Mouse (Mus musculus): Measurements from ENCODE around the gene Gm20388. TPM values are rescaled to one million over a fixed set of nuclear protein-coding genes. Genes with fewer than 3 reads are reported as not detected.

Gene Gm20388
- polyA plus RNA-seq, 1 experiment from 2014 or later, result 5.5 TPM

GRCm38 (mm10) chr8:124316466-124317136 lies 4406.0 kb downstream of the Gm20388 start:
- no peak overlapping the region for H3K4me3 ChIP-seq
- peaks cover 38% of the 10 kb centered on the region for H3K4me1 ChIP-seq
- no peaks in the 10 kb centered on the region for H3K9me3 ChIP-seq
- no peaks in the 10 kb centered on the region for H3K27me3 ChIP-seq (ENCODE audit: poor library complexity, severe bottlenecking)
- DNase-seq (ENCODE audit: extremely low spot score, low spot score), result no peak
- peaks cover 17% of the 10 kb centered on the region for H3K36me3 ChIP-seq (replicated peaks)
- WGBS, result 69% methylated on average over 12 of the region's 12 CpGs
- H3K27ac ChIP-seq, result peak overlapping the region; percentile 54

- no peaks in the 10 kb centered on the region for H3K27me3 ChIP-seq (ENCODE audit: poor library complexity, severe bottlenecking)
- DNase-seq (ENCODE audit: extremely low spot score, low spot score), result no peak
- H3K36me3 ChIP-seq (replicated peaks), result peaks cover 16% of the 10 kb centered on the region
- WGBS, result 84% methylated on average over 8 of the region's 8 CpGs
- H3K9me3 ChIP-seq, result no peaks in the 10 kb centered on the region
- no peak overlapping the region for H3K4me3 ChIP-seq
- peaks cover 40% of the 10 kb centered on the region for H3K4me1 ChIP-seq
- peak overlapping the region; percentile 54 for H3K27ac ChIP-seq
Observed at GRCm38 (mm10) chr8:124317191-124317682, 4406.6 kb downstream of the Gm20388 start.

GRCm38 (mm10) chr8:124317821-124318220 lies 4407.2 kb downstream of the Gm20388 start:
- Histone ChIP-seq H3K27me3 (ENCODE audit: poor library complexity, severe bottlenecking) (no peaks in the 10 kb centered on the region), H3K27ac (no peak overlapping the region), H3K4me3 (no peak overlapping the region), H3K36me3 (replicated peaks) (peaks cover 16% of the 10 kb centered on the region), H3K4me1 (peaks cover 40% of the 10 kb centered on the region), H3K9me3 (no peaks in the 10 kb centered on the region)
- 92% methylated on average over 6 of the region's 6 CpGs for WGBS
- no peak for DNase-seq (ENCODE audit: extremely low spot score, low spot score)

- H3K9me3 ChIP-seq, result no peaks in the 10 kb centered on the region
- H3K27me3 ChIP-seq (ENCODE audit: poor library complexity, severe bottlenecking), result no peaks in the 10 kb centered on the region
- H3K27ac ChIP-seq, result 0 out of 2 replicates have a peak overlapping the region, but pooled peaks have one; percentile 2
- peaks cover 22% of the 10 kb centered on the region for H3K36me3 ChIP-seq (replicated peaks)
- 89% methylated on average over 11 of the region's 11 CpGs for WGBS
- DNase-seq (ENCODE audit: extremely low spot score, low spot score), result no peak
- H3K4me3 ChIP-seq, result no peak overlapping the region
- H3K4me1 ChIP-seq, result peaks cover 40% of the 10 kb centered on the region
Observed at GRCm38 (mm10) chr8:124318612-124319315, 4408.1 kb downstream of the Gm20388 start.

GRCm38 (mm10) chr8:124319316-124319652 lies 4408.6 kb downstream of the Gm20388 start:
- Histone ChIP-seq H3K4me3 (no peak overlapping the region), H3K9me3 (no peaks in the 10 kb centered on the region), H3K27ac (no peak overlapping the region), H3K4me1 (peaks cover 38% of the 10 kb centered on the region), H3K27me3 (ENCODE audit: poor library complexity, severe bottlenecking) (no peaks in the 10 kb centered on the region), H3K36me3 (replicated peaks) (peaks cover 26% of the 10 kb centered on the region)
- DNase-seq (ENCODE audit: extremely low spot score, low spot score), result no peak
- WGBS, result 86% methylated on average over 4 of the region's 4 CpGs

GRCm38 (mm10) chr8:124321227-124321840 lies 4410.7 kb downstream of the Gm20388 start:
- no peaks in the 10 kb centered on the region for H3K27me3 ChIP-seq (ENCODE audit: poor library complexity, severe bottlenecking)
- H3K27ac ChIP-seq, result 0 out of 2 replicates have a peak overlapping the region, but pooled peaks have one; percentile 15
- no peak for DNase-seq (ENCODE audit: extremely low spot score, low spot score)
- H3K4me1 ChIP-seq, result peaks cover 17% of the 10 kb centered on the region
- no peaks in the 10 kb centered on the region for H3K9me3 ChIP-seq
- 76% methylated on average over 12 of the region's 12 CpGs for WGBS
- H3K4me3 ChIP-seq, result no peak overlapping the region
- peaks cover 47% of the 10 kb centered on the region for H3K36me3 ChIP-seq (replicated peaks)

DNA sequence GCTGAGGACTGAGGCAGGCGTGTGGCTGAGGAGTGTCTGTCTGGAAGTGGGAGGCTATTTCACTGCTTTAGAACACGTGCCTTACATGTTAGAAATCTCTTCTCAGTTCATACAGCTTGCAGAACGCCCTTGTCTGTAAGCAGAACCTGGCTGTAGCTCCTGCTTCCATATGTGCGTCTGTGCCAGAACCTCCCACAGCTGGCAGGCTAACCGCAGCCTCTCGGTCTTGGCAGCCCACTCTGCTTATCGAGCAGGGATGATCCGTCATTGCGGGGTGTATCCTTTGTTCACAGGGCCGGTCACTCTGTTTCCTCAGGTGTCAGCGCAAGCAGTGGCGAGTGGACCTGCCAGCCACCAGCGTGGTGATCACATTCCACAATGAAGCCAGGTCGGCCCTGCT lies 4412.7 kb downstream of the Gm20388 start:
- H3K9me3 ChIP-seq, result no peaks in the 10 kb centered on the region
- peaks cover 66% of the 10 kb centered on the region for H3K36me3 ChIP-seq (replicated peaks)
- no peaks in the 10 kb centered on the region for H3K27me3 ChIP-seq (ENCODE audit: poor library complexity, severe bottlenecking)
- WGBS, result 94% methylated on average over 14 of the region's 14 CpGs
- DNase-seq (ENCODE audit: extremely low spot score, low spot score), result no peak
- H3K27ac ChIP-seq, result no peak overlapping the region
- H3K4me3 ChIP-seq, result no peak overlapping the region
- H3K4me1 ChIP-seq, result peaks cover 10% of the 10 kb centered on the region

DNA sequence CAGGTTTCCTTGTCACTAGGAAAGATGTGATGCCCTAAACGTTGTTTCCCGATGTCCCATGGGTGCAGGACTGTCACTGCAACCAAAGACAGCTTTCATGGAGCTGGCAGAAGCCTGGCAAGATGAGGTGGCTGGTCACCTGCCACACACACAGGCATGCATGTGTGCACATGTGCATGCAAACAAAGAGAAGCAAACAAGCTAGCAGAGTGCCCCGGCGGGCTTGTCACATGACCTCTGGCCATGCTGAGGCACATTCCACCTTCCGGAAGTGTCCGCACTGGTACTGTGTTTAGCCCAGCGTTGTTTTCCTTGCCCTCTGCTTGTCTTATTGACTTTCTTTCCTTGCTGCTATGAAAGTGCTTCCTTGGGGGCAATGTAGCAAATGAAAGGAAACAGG lies 4417.6 kb downstream of the Gm20388 start:
- Histone ChIP-seq H3K4me3 (no peak overlapping the region), H3K4me1 (peaks cover 25% of the 10 kb centered on the region), H3K27ac (no peak overlapping the region), H3K36me3 (replicated peaks) (peaks cover 91% of the 10 kb centered on the region), H3K9me3 (no peaks in the 10 kb centered on the region), H3K27me3 (ENCODE audit: poor library complexity, severe bottlenecking) (no peaks in the 10 kb centered on the region)
- 88% methylated on average over 7 of the region's 7 CpGs for WGBS
- no peak for DNase-seq (ENCODE audit: extremely low spot score, low spot score)

GRCm38 (mm10) chr8:124329690-124330089 lies 4419.0 kb downstream of the Gm20388 start:
- Histone ChIP-seq H3K36me3 (replicated peaks) (peaks cover 91% of the 10 kb centered on the region), H3K4me1 (peaks cover 25% of the 10 kb centered on the region), H3K4me3 (no peak overlapping the region), H3K27me3 (ENCODE audit: poor library complexity, severe bottlenecking) (no peaks in the 10 kb centered on the region), H3K27ac (peak overlapping the region; percentile 49), H3K9me3 (no peaks in the 10 kb centered on the region)
- no peak for DNase-seq (ENCODE audit: extremely low spot score, low spot score)
- 65% methylated on average over 10 of the region's 10 CpGs for WGBS

- peaks cover 25% of the 10 kb centered on the region for H3K4me1 ChIP-seq
- WGBS, result 66% methylated on average over 2 of the region's 3 CpGs
- no peak overlapping the region for H3K4me3 ChIP-seq
- peak overlapping the region; percentile 76 for H3K27ac ChIP-seq
- no peaks in the 10 kb centered on the region for H3K27me3 ChIP-seq (ENCODE audit: poor library complexity, severe bottlenecking)
- H3K36me3 ChIP-seq (replicated peaks), result peaks cover 91% of the 10 kb centered on the region
- DNase-seq (ENCODE audit: extremely low spot score, low spot score), result no peak
- no peaks in the 10 kb centered on the region for H3K9me3 ChIP-seq
Observed at GRCm38 (mm10) chr8:124330433-124330832, 4419.8 kb downstream of the Gm20388 start.

- no peaks in the 10 kb centered on the region for H3K9me3 ChIP-seq
- no peak overlapping the region for H3K4me3 ChIP-seq
- peaks cover 25% of the 10 kb centered on the region for H3K4me1 ChIP-seq
- DNase-seq (ENCODE audit: extremely low spot score, low spot score), result no peak
- peaks cover 91% of the 10 kb centered on the region for H3K36me3 ChIP-seq (replicated peaks)
- 90% methylated on average over 3 of the region's 3 CpGs for WGBS
- peak overlapping the region; percentile 76 for H3K27ac ChIP-seq
- H3K27me3 ChIP-seq (ENCODE audit: poor library complexity, severe bottlenecking), result no peaks in the 10 kb centered on the region
Observed at GRCm38 (mm10) chr8:124331094-124331493, 4420.5 kb downstream of the Gm20388 start.

GRCm38 (mm10) chr8:124331706-124332105 lies 4421.1 kb downstream of the Gm20388 start:
- WGBS, result 83% methylated on average over 11 of the region's 11 CpGs
- H3K27me3 ChIP-seq (ENCODE audit: poor library complexity, severe bottlenecking), result no peaks in the 10 kb centered on the region
- peaks cover 91% of the 10 kb centered on the region for H3K36me3 ChIP-seq (replicated peaks)
- H3K4me1 ChIP-seq, result peaks cover 25% of the 10 kb centered on the region
- H3K27ac ChIP-seq, result no peak overlapping the region
- H3K9me3 ChIP-seq, result no peaks in the 10 kb centered on the region
- no peak for DNase-seq (ENCODE audit: extremely low spot score, low spot score)
- no peak overlapping the region for H3K4me3 ChIP-seq

- no peaks in the 10 kb centered on the region for H3K27me3 ChIP-seq (ENCODE audit: poor library complexity, severe bottlenecking)
- H3K9me3 ChIP-seq, result no peaks in the 10 kb centered on the region
- no peak overlapping the region for H3K4me3 ChIP-seq
- no peak for DNase-seq (ENCODE audit: extremely low spot score, low spot score)
- H3K4me1 ChIP-seq, result peaks cover 13% of the 10 kb centered on the region
- no peak overlapping the region for H3K27ac ChIP-seq
- WGBS, result 93% methylated on average over 13 of the region's 13 CpGs
- H3K36me3 ChIP-seq (replicated peaks), result peaks cover 96% of the 10 kb centered on the region
Observed at GRCm38 (mm10) chr8:124336302-124336701, 4425.7 kb downstream of the Gm20388 start.
